Mouse (Mus musculus): ENCODE results near the gene Acoxl. TPM values are rescaled to one million over a fixed set of nuclear protein-coding genes. Genes with fewer than 3 reads are reported as not detected.
A peak's percentile ranks its signal among the peaks of the same experiment; 100 is the strongest.

The Acoxl gene
- polyA plus RNA-seq, 1 experiment from 2014 or later: 0.28 TPM

- peaks cover 30% of the 10 kb centered on the region; the same call in 1 of the 2 replicates for H3K36me3 ChIP-seq
- no peak overlapping the region for H3K4me3 ChIP-seq
- H3K9ac ChIP-seq: no peak overlapping the region
- no peaks in the 10 kb centered on the region for H3K9me3 ChIP-seq (replicated peaks)
- no peaks in the 10 kb centered on the region for H3K27me3 ChIP-seq
- H3K4me1 ChIP-seq (replicated peaks): peaks cover 56% of the 10 kb centered on the region
- ATAC-seq (replicated peaks; ENCODE audit: insufficient number of reproducible peaks, insufficient read depth, low FRiP score, low read depth): no peak
- 82% methylated on average over 9 of the region's 9 CpGs for WGBS
- no peak overlapping the region for H3K4me2 ChIP-seq
- H3K27ac ChIP-seq: no peak overlapping the region
These were observed 313.5 kb downstream of the Acoxl start for GRCm38 (mm10) chr2:128152211-128152610.

DNA sequence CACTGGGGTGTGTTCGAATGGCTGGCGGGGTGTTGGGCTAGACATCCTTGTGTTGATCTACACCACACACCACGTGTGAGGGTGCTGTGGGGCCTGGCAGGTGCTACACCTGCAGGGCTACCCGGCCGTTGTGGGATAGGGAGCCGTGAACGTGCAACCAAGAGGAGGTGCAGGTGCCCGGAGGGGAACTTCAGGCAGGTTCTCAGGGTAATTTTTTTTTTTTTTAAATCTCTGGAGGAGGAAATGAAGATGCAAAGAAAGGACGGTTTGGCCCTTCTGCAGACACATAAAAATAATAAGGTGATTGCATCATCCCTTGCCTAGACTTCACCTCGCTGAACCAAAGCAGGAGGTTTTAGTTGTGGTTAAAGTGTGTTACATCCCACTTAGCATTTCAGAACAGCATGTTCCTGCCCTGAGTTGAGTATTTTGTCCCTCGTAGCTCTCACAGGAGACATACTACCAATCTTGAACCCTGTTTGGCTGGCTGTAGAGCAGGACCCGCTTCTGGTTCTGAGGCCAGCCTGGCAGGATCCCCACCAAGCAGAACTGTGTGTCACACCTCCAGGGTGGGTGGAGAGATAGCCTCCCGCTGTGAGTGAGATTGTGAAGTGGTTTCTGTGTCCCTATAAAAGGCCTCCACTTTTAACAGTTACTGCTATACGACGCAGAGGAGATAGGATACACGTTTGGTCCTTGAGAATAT lies 314.3 kb downstream of the Acoxl start:
- peak; percentile 45; the same call in 1 of the 2 replicates for ATAC-seq (replicated peaks; ENCODE audit: insufficient number of reproducible peaks, insufficient read depth, low FRiP score, low read depth)

GRCm38 (mm10) chr2:128153551-128153910 lies 314.9 kb downstream of the Acoxl start:
- Histone ChIP-seq H3K27me3 (no peaks in the 10 kb centered on the region), H3K9ac (no peak overlapping the region), H3K36me3 (peaks cover 18% of the 10 kb centered on the region; the same call in 1 of the 2 replicates), H3K4me2 (peak overlapping the region; percentile 7; the same call in 1 of the 2 replicates), H3K4me3 (no peak overlapping the region), H3K4me1 (replicated peaks) (peaks cover 65% of the 10 kb centered on the region), H3K27ac (peak overlapping the region; percentile 59), H3K9me3 (replicated peaks) (no peaks in the 10 kb centered on the region)
- no peak; the same call in 1 of the 2 replicates for ATAC-seq (replicated peaks; ENCODE audit: insufficient number of reproducible peaks, insufficient read depth, low FRiP score, low read depth)
- WGBS: 39% methylated on average over 11 of the region's 11 CpGs

More for the DNA sequence above, 314.3 kb downstream of the Acoxl start:
- Histone ChIP-seq H3K36me3 (peaks cover 24% of the 10 kb centered on the region; the same call in 1 of the 2 replicates), H3K9ac (no peak overlapping the region), H3K4me1 (replicated peaks) (peaks cover 61% of the 10 kb centered on the region), H3K9me3 (replicated peaks) (no peaks in the 10 kb centered on the region), H3K27me3 (no peaks in the 10 kb centered on the region), H3K4me2 (peak overlapping the region; percentile 7; the same call in 1 of the 2 replicates), H3K4me3 (no peak overlapping the region), H3K27ac (peak overlapping the region; percentile 59)
- 59% methylated on average over 16 of the region's 16 CpGs for WGBS

- Histone ChIP-seq H3K27ac (0 out of 2 replicates have a peak overlapping the region, but pooled peaks have one; percentile 4), H3K27me3 (no peaks in the 10 kb centered on the region), H3K9ac (no peak overlapping the region), H3K4me3 (no peak overlapping the region), H3K36me3 (peaks cover 11% of the 10 kb centered on the region; the same call in 1 of the 2 replicates), H3K4me1 (replicated peaks) (peaks cover 82% of the 10 kb centered on the region), H3K9me3 (replicated peaks) (no peaks in the 10 kb centered on the region), H3K4me2 (no peak overlapping the region)
- no peak for ATAC-seq (replicated peaks; ENCODE audit: insufficient number of reproducible peaks, insufficient read depth, low FRiP score, low read depth)
- WGBS: 83% methylated on average over 13 of the region's 13 CpGs
These were observed 316.9 kb downstream of the Acoxl start for GRCm38 (mm10) chr2:128155412-128156066.

- no peak for ATAC-seq (replicated peaks; ENCODE audit: insufficient number of reproducible peaks, insufficient read depth, low FRiP score, low read depth)
- Histone ChIP-seq H3K27ac (peak overlapping the region; percentile 4; the same call in 1 of the 2 replicates), H3K4me3 (no peak overlapping the region), H3K4me2 (no peak overlapping the region), H3K9me3 (replicated peaks) (no peaks in the 10 kb centered on the region), H3K36me3 (peaks cover 6% of the 10 kb centered on the region; the same call in 1 of the 2 replicates), H3K4me1 (replicated peaks) (peaks cover 82% of the 10 kb centered on the region), H3K27me3 (no peaks in the 10 kb centered on the region), H3K9ac (no peak overlapping the region)
- WGBS: 67% methylated on average over 5 of the region's 5 CpGs
These were observed 317.4 kb downstream of the Acoxl start for GRCm38 (mm10) chr2:128156067-128156462.

GRCm38 (mm10) chr2:128156557-128157412 lies 318.1 kb downstream of the Acoxl start:
- no peak overlapping the region for H3K27ac ChIP-seq
- 57% methylated on average over 12 of the region's 12 CpGs for WGBS
- H3K4me3 ChIP-seq: no peak overlapping the region
- peaks cover 88% of the 10 kb centered on the region for H3K4me1 ChIP-seq (replicated peaks)
- H3K27me3 ChIP-seq: no peaks in the 10 kb centered on the region
- no peak overlapping the region for H3K9ac ChIP-seq
- H3K36me3 ChIP-seq: 0 out of 2 replicates have a peak, but pooled peaks cover 5% of the 10 kb centered on the region
- H3K4me2 ChIP-seq: no peak overlapping the region
- no peaks in the 10 kb centered on the region for H3K9me3 ChIP-seq (replicated peaks)
- no peak for ATAC-seq (replicated peaks; ENCODE audit: insufficient number of reproducible peaks, insufficient read depth, low FRiP score, low read depth)

GRCm38 (mm10) chr2:128158734-128159410 lies 320.2 kb downstream of the Acoxl start:
- no peak for ATAC-seq (replicated peaks; ENCODE audit: insufficient number of reproducible peaks, insufficient read depth, low FRiP score, low read depth)

DNA sequence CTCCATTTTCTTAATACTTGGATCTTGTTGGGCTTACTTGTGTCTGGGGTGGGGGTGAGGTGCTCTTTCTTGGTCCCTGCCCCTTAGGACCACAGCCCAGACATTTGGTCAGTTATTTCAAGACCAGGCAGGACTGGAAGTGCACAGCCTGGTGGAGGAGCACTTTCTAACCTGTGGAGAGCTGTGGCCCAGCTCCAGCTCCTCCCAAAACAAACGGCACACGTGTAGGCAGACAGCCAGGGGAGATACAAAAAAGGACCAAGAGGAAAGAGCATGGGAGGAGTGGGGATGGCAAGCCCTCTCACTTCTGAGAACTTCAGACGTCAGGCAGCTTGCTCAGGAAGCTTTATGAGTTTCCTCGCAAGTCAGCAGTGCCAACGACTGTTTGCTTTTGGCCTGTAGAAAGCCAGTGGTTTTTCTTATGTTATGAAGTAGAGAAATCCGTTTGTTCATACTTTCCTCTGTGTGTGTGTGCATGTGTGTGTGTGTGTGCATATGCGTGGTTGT lies 321.0 kb downstream of the Acoxl start:
- H3K4me1 ChIP-seq (replicated peaks): peaks cover 70% of the 10 kb centered on the region
- no peak overlapping the region for H3K27ac ChIP-seq
- H3K4me3 ChIP-seq: no peak overlapping the region
- WGBS: 45% methylated on average over 7 of the region's 7 CpGs
- H3K4me2 ChIP-seq: no peak overlapping the region
- ATAC-seq (replicated peaks; ENCODE audit: insufficient number of reproducible peaks, insufficient read depth, low FRiP score, low read depth): no peak
- H3K27me3 ChIP-seq: no peaks in the 10 kb centered on the region
- H3K9me3 ChIP-seq (replicated peaks): no peaks in the 10 kb centered on the region
- H3K36me3 ChIP-seq: 0 out of 2 replicates have a peak, but pooled peaks cover 5% of the 10 kb centered on the region
- H3K9ac ChIP-seq: no peak overlapping the region

More at GRCm38 (mm10) chr2:128158734-128159410, 320.2 kb downstream of the Acoxl start:
- Histone ChIP-seq H3K4me1 (replicated peaks) (peaks cover 78% of the 10 kb centered on the region), H3K4me2 (no peak overlapping the region), H3K4me3 (no peak overlapping the region), H3K9me3 (replicated peaks) (no peaks in the 10 kb centered on the region), H3K36me3 (0 out of 2 replicates have a peak, but pooled peaks cover 5% of the 10 kb centered on the region), H3K27me3 (no peaks in the 10 kb centered on the region), H3K27ac (peak overlapping the region; percentile 48; the same call in 1 of the 2 replicates), H3K9ac (no peak overlapping the region)
- whole genome bisulfite sequencing: 53% methylated on average over 17 of the region's 17 CpGs

GRCm38 (mm10) chr2:128163177-128163576 lies 324.5 kb downstream of the Acoxl start:
- no peak for ATAC-seq (replicated peaks; ENCODE audit: insufficient number of reproducible peaks, insufficient read depth, low FRiP score, low read depth)
- no peaks in the 10 kb centered on the region for H3K27me3 ChIP-seq
- H3K4me3 ChIP-seq: no peak overlapping the region
- no peak overlapping the region for H3K27ac ChIP-seq
- H3K4me1 ChIP-seq (replicated peaks): peaks cover 45% of the 10 kb centered on the region
- 56% methylated on average over 8 of the region's 8 CpGs for WGBS
- H3K36me3 ChIP-seq: 0 out of 2 replicates have a peak, but pooled peaks cover 5% of the 10 kb centered on the region
- H3K9ac ChIP-seq: no peak overlapping the region
- H3K4me2 ChIP-seq: no peak overlapping the region
- no peaks in the 10 kb centered on the region for H3K9me3 ChIP-seq (replicated peaks)

- no peaks in the 10 kb centered on the region for H3K36me3 ChIP-seq
- 36% methylated on average over 13 of the region's 13 CpGs for WGBS
- no peaks in the 10 kb centered on the region for H3K27me3 ChIP-seq
- H3K4me2 ChIP-seq: no peak overlapping the region
- peak overlapping the region; percentile 51 for H3K27ac ChIP-seq
- H3K4me3 ChIP-seq: no peak overlapping the region
- ATAC-seq (replicated peaks; ENCODE audit: insufficient number of reproducible peaks, insufficient read depth, low FRiP score, low read depth): peak; percentile 53; the same call in 1 of the 2 replicates
- H3K9ac ChIP-seq: no peak overlapping the region
- no peaks in the 10 kb centered on the region for H3K9me3 ChIP-seq (replicated peaks)
- H3K4me1 ChIP-seq (replicated peaks): peaks cover 23% of the 10 kb centered on the region
These were observed 328.1 kb downstream of the Acoxl start for GRCm38 (mm10) chr2:128166623-128167423.
